Mouse (Mus musculus) lung, embryonic 14.5 days (tissue): ENCODE measurements around the gene Ezh1. TPM values are rescaled to one million over a fixed set of nuclear protein-coding genes. Genes with fewer than 3 reads are reported as not detected.

Experiments
- ATAC-seq: fragments of 200-750 bp; cut with Nextera tagmentation; 2 replicates; pipeline ENCODE4 v1.8.0; 2017; ENCODE audit warnings: mild to moderate bottlenecking, moderate TSS enrichment, moderate library complexity; ENCODE audit not compliant: insufficient read depth
- DNase-seq: peaks from one replicate; pipeline ENCODE4 v3.0.0-alpha.2; 2015
- H3K27ac ChIP-seq: fragments of 300-500 bp; sonication (generic); 2 replicates; pipeline ENCODE4 v1.5.1; 2014; ENCODE audit warnings: low read depth, mild to moderate bottlenecking, moderate library complexity
- H3K27me3 ChIP-seq: fragments of 300-500 bp; sonication (generic); 2 replicates; pipeline ENCODE4 v1.6.1; 2014; ENCODE audit warnings: low read length, control low read depth; ENCODE audit not compliant: insufficient read depth
- H3K36me3 ChIP-seq: fragments of 300-500 bp; sonication (generic); 2 replicates; pipeline ENCODE4 v1.6.1; 2014; ENCODE audit warnings: control low read depth; ENCODE audit not compliant: insufficient read depth
- H3K4me1 ChIP-seq: fragments of 300-500 bp; sonication (generic); 2 replicates; pipeline ENCODE4 v1.6.1; 2014; ENCODE audit warnings: antibody characterized with exemption, control low read depth; ENCODE audit not compliant: insufficient read depth
- H3K4me2 ChIP-seq: fragments of 300-500 bp; sonication (generic); 2 replicates; pipeline ENCODE4 v1.6.1; 2014; ENCODE audit warnings: mild to moderate bottlenecking
- H3K4me3 ChIP-seq: fragments of 300-500 bp; sonication (generic); 2 replicates; pipeline ENCODE4 v1.5.1; 2014; ENCODE audit warnings: low read depth, low read length
- H3K9ac ChIP-seq: fragments of 300-500 bp; sonication (generic); 2 replicates; pipeline ENCODE4 v1.6.1; 2014
- H3K9me3 ChIP-seq: fragments of 300-500 bp; sonication (generic); 2 replicates; pipeline ENCODE4 v1.6.1; 2016; ENCODE audit warnings: low read depth, low read length, control low read depth
- CTCF ChIP-seq: IDR thresholded peaks from 2 replicates; pipeline ENCODE4 v1.5.1; 2016; ENCODE audit warnings: antibody characterized with exemption, low read depth
- WGBS: fragments of 180-500 bp; shearing (Covaris S2); extraction: QIAGEN DNeasy Blood & Tissue Kit; methylation state at CpG from one replicate; pipeline ENCODE4 v1.1.7; 2014; 5-methylcytosine and 5-hydroxymethylcytosine counted together
- polyA plus RNA-seq: library from polyadenylated mRNA; unstranded; fragments of >200 nt; fragmentation: Nextera tagmentation; extraction: Ambion mirVana; gene quantifications from 2 replicates; pipeline ENCODE4 v1.2.1, GENCODE M21; 2014

The Ezh1 gene
- polyA plus RNA-seq, 1 experiment from 2014 or later, result 18.9 TPM

DNA sequence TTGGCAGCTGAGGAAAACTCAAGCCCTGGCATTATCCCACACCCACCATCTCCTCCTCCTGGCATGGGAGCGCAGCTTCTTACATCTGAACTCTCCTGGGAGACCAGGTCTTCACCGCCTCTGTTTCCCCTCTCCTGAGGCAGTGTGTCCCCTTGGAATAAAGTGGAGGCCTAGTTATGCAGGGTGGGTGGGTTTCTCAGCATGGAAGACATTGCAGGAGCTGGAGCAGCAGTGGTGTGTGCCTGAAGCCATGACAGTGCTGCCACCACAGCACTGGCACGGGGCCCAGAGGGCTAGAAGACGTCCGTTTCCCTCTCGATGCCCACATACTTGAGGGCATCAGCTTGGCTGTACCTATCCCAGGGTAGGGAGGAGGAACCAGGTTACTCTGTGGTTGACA is 33.6 kb downstream of the Ezh1 start:
- peaks cover 21% of the 10 kb centered on the region for H3K4me1 ChIP-seq
- H3K27ac ChIP-seq, result no peak overlapping the region
- no peak for ATAC-seq
- 89% methylated on average over 6 of the region's 6 CpGs for WGBS
- H3K9ac ChIP-seq, result no peak overlapping the region
- H3K4me2 ChIP-seq, result no peak overlapping the region
- TF ChIP-seq CTCF, result no peak
- peaks cover 24% of the 10 kb centered on the region for H3K36me3 ChIP-seq
- H3K9me3 ChIP-seq, result no peaks in the 10 kb centered on the region
- no peak for DNase-seq
- H3K27me3 ChIP-seq, result no peaks in the 10 kb centered on the region
- H3K4me3 ChIP-seq, result no peak overlapping the region

DNA sequence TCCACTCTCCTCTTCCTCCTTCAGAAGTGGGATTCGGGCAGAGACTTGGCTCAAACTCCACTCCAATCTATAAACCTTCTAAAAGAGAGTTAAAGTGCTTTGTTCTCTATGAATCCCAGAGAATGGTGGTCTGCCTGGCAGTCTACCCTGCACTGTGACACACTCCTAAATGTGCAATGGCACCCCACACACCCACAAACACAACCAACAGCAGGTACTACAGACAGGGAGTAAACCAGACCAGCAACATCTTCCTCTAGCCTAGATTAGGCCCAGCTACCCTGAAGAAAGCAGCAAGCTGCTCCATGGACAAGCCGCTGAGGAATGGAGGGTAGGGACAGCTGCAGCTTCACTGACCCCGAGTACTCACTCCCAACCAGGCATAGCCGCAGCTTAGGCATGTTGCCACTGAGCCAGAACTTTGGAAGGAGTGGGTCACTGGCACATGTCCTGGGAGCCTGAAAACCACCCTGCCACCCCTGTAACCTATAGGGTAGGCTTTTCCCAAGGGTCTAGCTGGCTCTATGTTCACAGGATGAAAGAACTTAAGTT is 34.3 kb downstream of the Ezh1 start:
- Histone ChIP-seq H3K9ac (no peak overlapping the region), H3K9me3 (no peaks in the 10 kb centered on the region), H3K4me1 (peaks cover 21% of the 10 kb centered on the region), H3K4me3 (no peak overlapping the region), H3K27me3 (no peaks in the 10 kb centered on the region), H3K27ac (peak overlapping the region; percentile 94), H3K36me3 (peaks cover 20% of the 10 kb centered on the region), H3K4me2 (no peak overlapping the region)
- ATAC-seq (no peak), DNase-seq (no peak)
- no peak for TF ChIP-seq CTCF
- WGBS, result 75% methylated on average over 4 of the region's 4 CpGs

GRCm38 (mm10) chr11:101190913-101191907 is 35.1 kb downstream of the Ezh1 start:
- Histone ChIP-seq H3K4me1 (peaks cover 21% of the 10 kb centered on the region), H3K27me3 (no peaks in the 10 kb centered on the region), H3K27ac (peak overlapping the region; percentile 94), H3K4me3 (no peak overlapping the region), H3K9me3 (no peaks in the 10 kb centered on the region), H3K4me2 (no peak overlapping the region), H3K9ac (no peak overlapping the region), H3K36me3 (peaks cover 12% of the 10 kb centered on the region)
- no peak for TF ChIP-seq CTCF
- DNase-seq (peak; percentile 65), ATAC-seq (no peak)
- 41% methylated on average over 17 of the region's 17 CpGs for WGBS

- no peak overlapping the region; the same call in 1 of the 2 replicates for H3K9ac ChIP-seq
- no peaks in the 10 kb centered on the region for H3K27me3 ChIP-seq
- no peak for TF ChIP-seq CTCF
- H3K9me3 ChIP-seq, result no peaks in the 10 kb centered on the region
- H3K4me2 ChIP-seq, result peak overlapping the region; percentile 37
- H3K4me3 ChIP-seq, result no peak overlapping the region
- whole genome bisulfite sequencing, result 32% methylated on average over 8 of the region's 8 CpGs
- peaks cover 7% of the 10 kb centered on the region; the same call in 1 of the 2 replicates for H3K36me3 ChIP-seq
- peak; percentile 47 for ATAC-seq
- DNase-seq, result no peak
- peaks cover 21% of the 10 kb centered on the region for H3K4me1 ChIP-seq
- H3K27ac ChIP-seq, result peak overlapping the region; percentile 94
Measured at GRCm38 (mm10) chr11:101190181-101190912, 35.9 kb downstream of the Ezh1 start.

GRCm38 (mm10) chr11:101189495-101190180 is 36.6 kb downstream of the Ezh1 start:
- WGBS, result 1% methylated on average over 6 of the region's 6 CpGs
- DNase-seq (peak; percentile 90), ATAC-seq (peak; percentile 91)
- Histone ChIP-seq H3K9me3 (no peaks in the 10 kb centered on the region), H3K4me1 (peaks cover 21% of the 10 kb centered on the region), H3K36me3 (peaks cover 7% of the 10 kb centered on the region; the same call in 1 of the 2 replicates), H3K9ac (0 out of 2 replicates have a peak overlapping the region, but pooled peaks have one; percentile 6), H3K4me3 (no peak overlapping the region), H3K27ac (peak overlapping the region; percentile 94), H3K27me3 (no peaks in the 10 kb centered on the region), H3K4me2 (peak overlapping the region; percentile 37)
- TF ChIP-seq CTCF, result no peak

DNA sequence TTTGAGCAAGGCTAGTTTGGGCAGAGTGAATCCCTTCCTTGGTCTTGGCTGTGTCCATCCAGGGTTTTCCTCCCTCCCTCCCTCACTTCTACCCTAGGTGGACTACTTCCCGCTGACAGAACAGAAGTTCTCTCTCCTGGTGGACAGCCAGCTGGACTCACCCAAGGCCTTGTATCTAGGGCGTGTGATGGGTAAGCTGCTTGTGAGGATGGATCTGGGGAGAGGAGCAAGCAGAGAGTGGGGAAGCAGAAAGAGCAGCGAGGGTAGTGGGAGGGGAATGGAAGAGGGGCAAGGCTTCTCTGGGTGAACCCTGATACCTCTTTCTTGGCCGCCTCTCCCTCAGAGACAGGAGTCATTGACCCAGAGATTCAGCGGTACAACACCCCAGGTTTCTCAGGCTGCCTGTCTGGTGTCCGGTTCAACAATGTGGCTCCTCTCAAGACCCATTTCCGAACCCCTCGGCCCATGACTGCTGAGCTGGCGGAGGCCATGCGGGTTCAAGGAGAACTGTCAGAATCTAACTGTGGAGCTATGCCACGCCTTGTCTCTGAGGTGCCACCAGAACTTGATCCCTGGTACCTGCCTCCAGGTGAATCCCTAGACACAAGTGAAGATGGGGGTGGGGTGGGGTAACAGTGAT is 38.0 kb downstream of the Ezh1 start:
- Histone ChIP-seq H3K4me3 (no peak overlapping the region), H3K36me3 (peaks cover 3% of the 10 kb centered on the region; the same call in 1 of the 2 replicates), H3K9ac (no peak overlapping the region), H3K27me3 (no peaks in the 10 kb centered on the region), H3K4me1 (peaks cover 21% of the 10 kb centered on the region), H3K27ac (peak overlapping the region; percentile 94; the same call in 1 of the 2 replicates), H3K4me2 (no peak overlapping the region), H3K9me3 (no peaks in the 10 kb centered on the region)
- DNase-seq (no peak), ATAC-seq (no peak)
- WGBS, result 74% methylated on average over 11 of the region's 11 CpGs
- no peak for TF ChIP-seq CTCF
